Mouse (Mus musculus): ENCODE results near the gene Timm29.

Timm29 gene

GRCm38 (mm10) chr9:21616232-21616781 lies 23.8 kb downstream of the Timm29 start:
- no peak for DNase-seq (ENCODE audit: low read depth)

- DNase-seq (ENCODE audit: low read depth), result no peak
These were observed 24.5 kb downstream of the Timm29 start for GRCm38 (mm10) chr9:21617066-21617465.

GRCm38 (mm10) chr9:21620229-21620628 lies 27.7 kb downstream of the Timm29 start:
- no peak for DNase-seq (ENCODE audit: low read depth)

- DNase-seq (ENCODE audit: low read depth), result no peak
These were observed 30.2 kb downstream of the Timm29 start for GRCm38 (mm10) chr9:21622676-21623075.

- DNase-seq (ENCODE audit: low read depth), result no peak
These were observed 33.1 kb downstream of the Timm29 start for GRCm38 (mm10) chr9:21625342-21626339.

GRCm38 (mm10) chr9:21626571-21626970 lies 34.0 kb downstream of the Timm29 start:
- no peak for DNase-seq (ENCODE audit: low read depth)

GRCm38 (mm10) chr9:21627145-21627795 lies 34.7 kb downstream of the Timm29 start:
- DNase-seq (ENCODE audit: low read depth), result no peak

GRCm38 (mm10) chr9:21630673-21631072 lies 38.2 kb downstream of the Timm29 start:
- no peak for DNase-seq (ENCODE audit: low read depth)

GRCm38 (mm10) chr9:21633106-21633505 lies 40.6 kb downstream of the Timm29 start:
- DNase-seq (ENCODE audit: low read depth), result no peak

- no peak for DNase-seq (ENCODE audit: low read depth)
These were observed 43.1 kb downstream of the Timm29 start for GRCm38 (mm10) chr9:21635639-21636038.

GRCm38 (mm10) chr9:21639031-21639430 lies 46.5 kb downstream of the Timm29 start:
- DNase-seq (ENCODE audit: low read depth), result no peak

All from fibroblast of lung, adult 2 months (primary cell).